Mouse (Mus musculus): ENCODE results near the gene N4bp3. TPM values are rescaled to one million over a fixed set of nuclear protein-coding genes. Genes with fewer than 3 reads are reported as not detected.
"Not testable (repeated sequence)": the region's sequence is repeated elsewhere in the genome, so short reads cannot be mapped to it uniquely, and the experiment has no call there.

The N4bp3 gene
- polyA plus RNA-seq, 1 experiment from 2014 or later = 11.8 TPM

DNA sequence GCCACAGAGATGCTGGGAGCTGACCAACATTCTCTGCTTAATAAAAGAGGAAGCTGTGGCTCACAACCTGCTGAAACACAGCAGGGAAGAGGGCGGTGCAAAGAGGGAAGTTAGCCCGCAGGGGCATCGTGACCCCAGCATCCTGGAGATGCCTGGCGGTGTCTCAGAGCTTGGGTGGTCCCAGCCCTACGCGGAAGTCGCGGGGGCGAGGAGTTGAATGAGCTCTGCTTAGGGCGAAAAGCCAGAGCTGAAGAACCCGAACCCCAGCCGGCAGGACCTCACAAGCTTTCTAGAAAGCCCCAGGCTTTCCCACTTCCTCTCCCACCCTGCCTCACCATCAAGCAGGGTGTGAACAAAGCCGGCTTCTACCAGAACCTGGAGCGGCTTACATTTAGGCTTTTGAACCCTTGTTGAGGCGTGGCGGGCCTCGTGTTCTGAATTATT is 12.6 kb downstream of the N4bp3 start:
- WGBS = 4% methylated on average over 17 of the region's 17 CpGs
- Histone ChIP-seq H3K4me3 (no peak overlapping the region), H3K9ac (replicated peaks) (no peak overlapping the region; the same call in 1 of the 2 replicates), H3K27me3 (peaks cover 12% of the 10 kb centered on the region; the same call in 1 of the 2 replicates), H3K4me1 (peaks cover 21% of the 10 kb centered on the region), H3K36me3 (no peaks in the 10 kb centered on the region), H3K27ac (replicated peaks) (no peak overlapping the region), H3K4me2 (replicated peaks) (peak overlapping the region; percentile 21; the same call in 1 of the 2 replicates), H3K9me3 (no peaks in the 10 kb centered on the region)
- no peak for ATAC-seq (ENCODE audit: low FRiP score, low read depth)

DNA sequence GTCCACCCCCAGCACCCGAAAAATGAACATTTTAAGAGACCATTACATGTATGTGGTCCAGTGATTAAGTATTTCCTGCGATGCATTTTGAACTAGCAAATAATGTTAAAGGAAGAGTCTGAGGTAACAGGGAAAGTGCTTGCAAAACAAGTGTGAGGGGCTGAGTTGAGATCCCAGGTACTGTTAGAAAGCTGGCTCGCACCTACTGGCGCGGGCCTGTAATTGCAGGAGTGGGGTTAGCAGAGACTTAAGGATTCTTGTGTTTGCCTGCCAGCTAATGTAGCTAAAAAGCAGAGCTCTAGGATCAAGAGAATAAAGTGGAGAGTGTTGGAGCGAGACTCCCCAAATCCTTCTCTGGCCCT is 14.3 kb downstream of the N4bp3 start:
- Histone ChIP-seq H3K27ac (replicated peaks) (peak overlapping the region; percentile 71), H3K9me3 (no peaks in the 10 kb centered on the region), H3K36me3 (no peaks in the 10 kb centered on the region), H3K9ac (replicated peaks) (peak overlapping the region; percentile 79), H3K27me3 (peaks cover 12% of the 10 kb centered on the region; the same call in 1 of the 2 replicates), H3K4me2 (replicated peaks) (peak overlapping the region; percentile 91), H3K4me3 (peak overlapping the region; percentile 75), H3K4me1 (peaks cover 21% of the 10 kb centered on the region)
- 2% methylated on average over 6 of the region's 6 CpGs for WGBS
- ATAC-seq (ENCODE audit: low FRiP score, low read depth) = peak; percentile 31; the same call in 1 of the 2 replicates

DNA sequence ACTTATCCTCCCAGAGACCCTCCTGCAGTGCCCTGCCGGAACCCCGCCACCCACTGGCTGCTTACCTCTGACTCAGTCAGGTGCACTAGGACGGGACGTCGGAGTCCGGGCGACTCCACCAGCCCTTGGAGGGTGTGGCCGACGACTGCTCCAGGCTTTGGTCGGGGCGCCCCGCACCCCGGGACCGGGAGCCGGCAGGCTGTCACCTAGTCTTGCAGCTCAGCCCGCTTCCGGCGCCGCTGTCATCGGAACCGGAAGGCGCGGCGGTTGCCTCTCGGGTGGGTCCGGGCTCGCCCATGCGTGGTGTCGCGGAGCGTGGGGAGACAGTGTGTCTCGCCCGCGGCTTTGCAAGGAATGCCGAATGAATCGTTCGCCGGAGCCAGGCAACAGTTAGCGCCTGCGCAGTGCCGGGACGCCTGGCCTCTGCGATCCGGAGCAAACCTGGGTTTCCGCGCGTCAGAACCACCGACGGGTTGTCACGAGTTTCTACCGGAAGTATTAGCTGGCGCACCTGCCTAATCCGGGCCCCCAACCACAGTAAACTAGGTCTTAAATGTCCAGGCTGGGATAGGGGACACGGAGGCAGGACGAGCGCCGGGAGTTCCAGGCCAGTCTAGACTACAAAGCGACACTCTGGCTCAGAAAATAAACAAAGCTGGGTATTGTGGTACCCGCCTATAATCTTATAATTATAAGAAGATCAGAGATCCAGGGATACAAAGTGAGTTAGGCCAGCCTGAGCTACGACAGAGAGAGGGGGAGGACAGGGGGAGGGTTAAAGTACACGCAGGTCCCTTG is 14.9 kb downstream of the N4bp3 start, which contains the start of gene Rmnd5b:
Rmnd5b (minus strand) TSS at position 372 of the 798 bp plus-strand sequence.
- Histone ChIP-seq H3K9ac (replicated peaks) (peak within 1 kb of the TSS; percentile 79), H3K36me3 (no peaks in the 10 kb centered on the region), H3K4me3 (peak within 1 kb of the TSS; percentile 75), H3K4me1 (peaks cover 21% of the 10 kb centered on the region), H3K4me2 (replicated peaks) (peak within 1 kb of the TSS; percentile 91), H3K9me3 (no peaks in the 10 kb centered on the region), H3K27me3 (peaks cover 12% of the 10 kb centered on the region; the same call in 1 of the 2 replicates), H3K27ac (replicated peaks) (peak within 1 kb of the TSS; percentile 71)
- ATAC-seq (ENCODE audit: low FRiP score, low read depth) = peak; percentile 80
- WGBS = under 1% methylated on average over 61 of the region's 61 CpGs

DNA sequence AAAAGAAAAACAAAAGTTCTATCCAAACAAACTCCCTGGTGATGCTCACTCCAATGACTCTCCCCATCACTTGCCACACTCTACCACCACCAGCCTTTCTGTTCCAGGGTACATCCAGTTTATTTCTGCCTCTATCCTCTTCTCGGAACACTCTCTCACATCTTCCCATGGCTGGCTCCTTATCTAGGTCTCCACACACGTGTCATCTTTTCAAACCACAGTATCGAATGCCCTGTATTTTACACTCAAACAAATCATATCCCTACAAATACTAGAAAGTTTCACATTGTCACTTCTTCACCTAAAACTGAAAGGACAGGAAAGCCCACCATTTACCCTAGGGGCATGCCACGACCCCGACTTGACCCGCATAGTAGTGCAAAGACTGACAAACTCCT is 15.5 kb downstream of the N4bp3 start:
- H3K4me3 ChIP-seq = peak overlapping the region; percentile 75
- H3K4me2 ChIP-seq (replicated peaks) = peak overlapping the region; percentile 91
- 21% methylated on average over 6 of the region's 6 CpGs for WGBS
- H3K27me3 ChIP-seq = peaks cover 12% of the 10 kb centered on the region; the same call in 1 of the 2 replicates
- H3K9ac ChIP-seq (replicated peaks) = peak overlapping the region; percentile 79
- H3K27ac ChIP-seq (replicated peaks) = peak overlapping the region; percentile 71; the same call in 1 of the 2 replicates
- H3K9me3 ChIP-seq = no peaks in the 10 kb centered on the region
- ATAC-seq (ENCODE audit: low FRiP score, low read depth) = no peak
- no peaks in the 10 kb centered on the region for H3K36me3 ChIP-seq
- peaks cover 21% of the 10 kb centered on the region for H3K4me1 ChIP-seq

DNA sequence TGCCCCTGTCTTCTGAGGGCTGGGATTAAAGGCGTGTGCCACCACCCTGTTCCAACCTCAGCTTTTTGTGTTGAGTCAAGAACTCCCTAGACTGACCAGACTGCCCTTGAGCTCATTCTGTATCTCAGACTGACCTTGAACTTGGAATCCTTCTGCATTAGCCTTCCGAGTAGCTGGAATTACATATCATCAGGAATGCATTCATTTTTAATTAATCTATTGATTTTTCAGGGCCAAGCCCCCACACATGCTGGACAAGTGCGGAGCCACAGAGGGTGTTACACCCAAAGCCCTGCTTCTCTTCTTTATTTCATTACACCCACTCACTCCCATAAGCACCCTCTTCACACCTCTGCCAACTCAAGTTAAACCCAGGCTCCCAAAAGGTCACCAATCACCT is 16.9 kb downstream of the N4bp3 start:
- Histone ChIP-seq H3K4me3 (no peak overlapping the region), H3K4me2 (replicated peaks) (no peak overlapping the region), H3K9me3 (no peaks in the 10 kb centered on the region), H3K27ac (replicated peaks) (no peak overlapping the region), H3K9ac (replicated peaks) (no peak overlapping the region), H3K4me1 (peaks cover 21% of the 10 kb centered on the region), H3K36me3 (peaks cover 8% of the 10 kb centered on the region; the same call in 1 of the 2 replicates), H3K27me3 (peaks cover 12% of the 10 kb centered on the region; the same call in 1 of the 2 replicates)
- ATAC-seq (ENCODE audit: low FRiP score, low read depth) = no peak
- 98% methylated on average over 3 of the region's 3 CpGs for WGBS

DNA sequence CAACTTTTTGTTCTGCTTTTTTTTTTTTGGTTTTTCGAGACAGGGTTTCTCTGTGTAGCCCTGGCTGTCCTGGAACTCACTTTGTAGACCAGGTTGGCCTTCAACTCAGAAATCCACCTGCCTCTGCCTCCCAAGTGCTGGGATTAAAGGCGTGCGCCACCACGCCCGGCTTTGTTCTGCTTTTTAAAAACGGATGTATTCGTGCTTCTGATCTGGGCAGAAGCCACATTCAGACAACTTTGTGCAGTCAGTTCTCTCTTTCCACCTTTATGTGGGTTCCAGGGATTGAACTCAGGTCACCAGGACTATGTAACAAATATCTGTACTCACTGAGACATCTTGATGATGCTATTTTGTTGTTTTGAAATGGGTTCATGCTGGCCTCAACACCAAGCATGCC is 17.4 kb downstream of the N4bp3 start:
- Histone ChIP-seq H3K4me1 (peaks cover 21% of the 10 kb centered on the region), H3K27me3 (peaks cover 12% of the 10 kb centered on the region; the same call in 1 of the 2 replicates), H3K36me3 (peaks cover 12% of the 10 kb centered on the region; the same call in 1 of the 2 replicates)
- H3K27ac ChIP-seq (replicated peaks); H3K9ac ChIP-seq (replicated peaks); ATAC-seq (ENCODE audit: low FRiP score, low read depth); H3K4me3 ChIP-seq; H3K9me3 ChIP-seq; H3K4me2 ChIP-seq (replicated peaks): not testable (repeated sequence)
- WGBS = 91% methylated on average over 7 of the region's 7 CpGs

DNA sequence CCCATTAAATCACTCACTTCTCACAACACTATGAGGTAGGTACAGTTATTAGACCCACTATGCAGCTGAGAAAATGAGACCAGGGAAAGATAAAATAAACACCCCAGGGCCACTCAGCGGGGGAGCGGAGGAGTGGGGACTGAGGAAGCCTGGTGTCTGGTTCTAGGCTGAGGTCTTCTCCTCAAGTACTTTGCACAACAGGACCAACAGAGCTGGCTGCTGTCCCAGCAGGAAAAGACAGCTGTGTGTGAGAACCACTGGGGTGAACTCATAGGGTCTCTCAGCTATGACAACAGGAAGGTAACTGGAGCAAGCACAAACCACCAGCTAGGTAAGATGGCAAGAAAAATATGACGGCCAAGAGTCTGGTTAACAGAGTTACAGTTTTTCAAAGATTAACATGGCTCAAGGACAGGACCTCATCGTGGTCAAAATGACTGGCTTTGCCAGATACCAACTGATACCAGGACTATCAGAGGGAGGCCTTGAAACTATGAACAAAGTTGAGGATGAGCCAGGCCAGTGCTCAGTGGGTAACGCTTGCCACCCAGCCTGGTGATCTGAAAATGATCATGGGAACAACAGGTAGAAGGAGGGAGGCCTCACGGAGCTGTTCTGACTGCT is 18.4 kb downstream of the N4bp3 start:
- H3K9me3 ChIP-seq = no peaks in the 10 kb centered on the region
- no peak overlapping the region for H3K4me3 ChIP-seq
- H3K36me3 ChIP-seq = peaks cover 20% of the 10 kb centered on the region
- H3K27ac ChIP-seq (replicated peaks) = no peak overlapping the region
- 94% methylated on average over 6 of the region's 6 CpGs for WGBS
- no peak for ATAC-seq (ENCODE audit: low FRiP score, low read depth)
- peaks cover 14% of the 10 kb centered on the region for H3K4me1 ChIP-seq
- 0 out of 2 replicates have a peak, but pooled peaks cover 2% of the 10 kb centered on the region for H3K27me3 ChIP-seq
- no peak overlapping the region for H3K9ac ChIP-seq (replicated peaks)
- H3K4me2 ChIP-seq (replicated peaks) = no peak overlapping the region

DNA sequence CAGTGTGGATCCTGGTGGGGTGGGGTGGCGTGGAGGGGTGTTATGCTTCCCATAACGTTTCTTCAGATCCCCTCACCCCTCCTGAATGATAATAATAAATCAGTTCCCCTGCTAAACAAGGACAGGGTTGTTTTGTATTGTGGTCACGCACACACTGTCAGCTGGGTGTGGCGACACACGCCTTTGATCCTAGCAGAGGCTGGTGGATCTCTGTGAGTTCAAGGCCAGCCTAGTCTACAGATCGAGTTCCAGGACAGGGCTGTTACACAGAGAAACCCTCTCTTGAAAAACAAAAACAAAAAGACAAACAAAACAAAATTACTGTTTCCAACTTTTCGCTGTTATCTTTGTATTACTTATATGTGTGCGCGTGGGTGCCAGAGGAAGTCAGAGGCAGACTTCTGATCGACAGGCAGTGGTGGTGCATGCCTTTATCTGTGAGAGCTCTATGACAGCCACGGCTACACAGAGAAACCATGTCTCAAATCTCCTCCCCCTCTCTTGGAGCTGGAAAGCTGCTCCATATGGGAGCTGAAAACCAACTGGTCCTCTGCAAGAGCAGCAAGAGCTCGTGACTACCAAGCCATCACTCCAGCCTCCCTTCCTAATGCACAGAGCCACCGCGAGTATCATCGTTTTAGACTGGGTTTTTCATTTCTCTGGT is 20.9 kb downstream of the N4bp3 start:
- Histone ChIP-seq H3K36me3 (peaks cover 44% of the 10 kb centered on the region), H3K9ac (replicated peaks) (no peak overlapping the region), H3K9me3 (no peaks in the 10 kb centered on the region), H3K27ac (replicated peaks) (no peak overlapping the region), H3K4me1 (0 out of 2 replicates have a peak, but pooled peaks cover 1% of the 10 kb centered on the region), H3K27me3 (no peaks in the 10 kb centered on the region), H3K4me3 (no peak overlapping the region), H3K4me2 (replicated peaks) (no peak overlapping the region)
- ATAC-seq (ENCODE audit: low FRiP score, low read depth) = no peak
- 85% methylated on average over 15 of the region's 15 CpGs for WGBS

DNA sequence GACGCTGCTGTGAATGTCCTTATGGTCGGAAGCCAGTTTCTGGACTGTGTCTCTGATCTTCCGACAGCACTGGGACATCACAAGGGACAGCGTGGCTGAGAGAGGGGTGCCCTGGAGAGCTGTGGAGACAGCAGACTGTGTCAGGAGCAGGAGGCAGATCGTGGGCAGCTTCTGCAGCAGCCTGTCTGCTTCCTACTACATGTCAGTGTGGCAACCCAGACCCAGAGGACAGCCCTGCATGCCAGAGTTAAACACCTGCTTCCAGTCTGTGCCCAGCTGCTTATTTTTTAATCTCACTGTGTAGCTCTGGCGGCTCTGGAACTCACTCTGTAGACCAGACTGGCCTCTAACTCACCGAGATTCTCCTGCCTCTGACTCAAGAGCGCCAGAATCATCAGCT is 22.7 kb downstream of the N4bp3 start:
- H3K4me2 ChIP-seq (replicated peaks) = no peak overlapping the region
- no peak for ATAC-seq (ENCODE audit: low FRiP score, low read depth)
- H3K9me3 ChIP-seq = no peaks in the 10 kb centered on the region
- H3K27me3 ChIP-seq = no peaks in the 10 kb centered on the region
- no peak overlapping the region for H3K4me3 ChIP-seq
- no peaks in the 10 kb centered on the region for H3K4me1 ChIP-seq
- H3K27ac ChIP-seq (replicated peaks) = no peak overlapping the region
- H3K9ac ChIP-seq (replicated peaks) = no peak overlapping the region
- H3K36me3 ChIP-seq = peaks cover 63% of the 10 kb centered on the region
- WGBS = 87% methylated on average over 8 of the region's 8 CpGs

DNA sequence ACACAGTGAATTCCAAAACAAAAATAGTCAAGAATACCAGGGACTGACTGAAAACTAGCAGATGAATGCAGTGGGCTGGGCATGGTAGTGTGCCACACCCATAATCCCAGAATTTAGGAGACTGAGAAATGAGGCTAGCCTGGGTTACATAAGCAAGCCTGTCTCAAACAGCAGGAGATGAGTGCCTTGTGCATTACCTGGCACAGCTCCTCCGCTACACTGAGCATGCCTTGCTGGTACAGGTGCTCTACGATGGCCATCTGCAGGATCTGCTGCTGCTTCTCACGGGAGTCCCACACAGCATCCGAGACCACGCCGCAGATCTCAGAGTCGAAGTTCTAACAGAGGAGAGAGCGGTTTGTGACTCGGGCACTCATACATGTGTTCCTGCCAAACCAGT is 23.2 kb downstream of the N4bp3 start:
- WGBS = 92% methylated on average over 9 of the region's 9 CpGs
- Histone ChIP-seq H3K4me2 (replicated peaks) (no peak overlapping the region), H3K27me3 (no peaks in the 10 kb centered on the region), H3K36me3 (peaks cover 68% of the 10 kb centered on the region), H3K4me3 (no peak overlapping the region), H3K9me3 (no peaks in the 10 kb centered on the region), H3K9ac (replicated peaks) (no peak overlapping the region), H3K4me1 (no peaks in the 10 kb centered on the region), H3K27ac (replicated peaks) (no peak overlapping the region)
- ATAC-seq (ENCODE audit: low FRiP score, low read depth) = no peak

DNA sequence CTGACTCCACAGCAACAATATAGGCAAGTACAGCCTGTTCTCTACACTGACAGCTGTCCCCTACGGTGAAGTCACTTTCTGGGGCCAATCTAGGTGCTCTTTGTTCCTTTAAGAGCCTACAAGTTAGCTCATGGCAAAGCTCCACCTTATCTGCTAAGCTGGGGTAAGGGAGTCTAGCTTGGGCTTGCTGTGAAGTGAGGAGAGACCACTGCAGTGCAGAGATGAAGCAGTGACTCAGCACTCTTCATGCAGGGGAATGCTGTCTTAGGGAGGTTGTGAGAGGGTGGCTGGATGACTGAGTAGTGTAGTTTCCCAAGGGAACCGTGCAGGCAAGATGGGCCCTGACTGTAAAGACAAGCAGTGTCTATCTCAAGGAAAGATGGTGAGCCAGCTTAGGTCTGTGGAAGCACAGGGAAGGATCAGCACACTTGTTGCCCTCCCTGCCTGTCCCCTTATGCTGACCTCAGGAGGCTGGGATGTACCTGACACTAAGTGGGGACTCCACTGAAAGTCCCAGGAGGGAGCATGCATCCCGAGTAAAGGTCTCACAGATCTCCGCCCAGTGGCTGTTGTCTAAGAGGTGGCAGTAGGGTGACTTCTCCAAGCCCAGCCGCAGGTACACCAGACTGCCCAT is 25.3 kb downstream of the N4bp3 start:
- peaks cover 80% of the 10 kb centered on the region for H3K36me3 ChIP-seq
- WGBS = 80% methylated on average over 5 of the region's 5 CpGs

More for the DNA sequence above, 25.3 kb downstream of the N4bp3 start:
- H3K27me3 ChIP-seq = no peaks in the 10 kb centered on the region
- no peak overlapping the region for H3K4me3 ChIP-seq
- no peak for ATAC-seq (ENCODE audit: low FRiP score, low read depth)
- no peak overlapping the region for H3K9ac ChIP-seq (replicated peaks)
- H3K4me1 ChIP-seq = peaks cover 9% of the 10 kb centered on the region
- no peak overlapping the region for H3K4me2 ChIP-seq (replicated peaks)
- no peaks in the 10 kb centered on the region for H3K9me3 ChIP-seq
- H3K27ac ChIP-seq (replicated peaks) = no peak overlapping the region

Measured in midbrain, embryonic 12.5 days (tissue).